8 mouse cellular contexts compared by ENCODE assay signal in genomic region chr15:100914734-100915242, GRCm38 (mm10). TPM values are rescaled to one million over a fixed set of nuclear protein-coding genes. Genes with fewer than 3 reads are reported as not detected.
A peak's percentile ranks its signal among the peaks of the same experiment; 100 is the strongest.
DNase-seq lines count a peak whose midpoint lies in the region; ATAC-seq lines count a peak whose summit lies in the region.

No protein-coding gene starts in this region.

- H3K27ac ChIP-seq in intestine, embryonic 14.5 days (ENCODE audit: low read depth), result no peak overlapping the region
- H3K27ac ChIP-seq in lung, embryonic 15.5 days, result no peak overlapping the region

- no peaks in the 10 kb centered on the region for H3K27me3 ChIP-seq in intestine, embryonic 14.5 days (replicated peaks; ENCODE audit: control insufficient read depth, insufficient read depth, low read length)
- H3K27me3 ChIP-seq in lung, embryonic 15.5 days, result no peaks in the 10 kb centered on the region
- H3K27me3 ChIP-seq in splenic B cell, adult 2 months (ENCODE audit: control insufficient read depth, insufficient read depth, low read length, poor library complexity, severe bottlenecking), result no peaks in the 10 kb centered on the region

- no peaks in the 10 kb centered on the region for H3K9me3 ChIP-seq in intestine, embryonic 14.5 days (ENCODE audit: control insufficient read depth, low read length)
- H3K9me3 ChIP-seq in lung, embryonic 15.5 days, result no peaks in the 10 kb centered on the region

- H3K36me3 ChIP-seq in intestine, embryonic 14.5 days (ENCODE audit: control insufficient read depth, insufficient read depth, low read length), result no peaks in the 10 kb centered on the region
- no peaks in the 10 kb centered on the region for H3K36me3 ChIP-seq in lung, embryonic 15.5 days
- no peaks in the 10 kb centered on the region for H3K36me3 ChIP-seq in splenic B cell, adult 2 months (ENCODE audit: control insufficient read depth, insufficient read depth, low read length, poor library complexity, severe bottlenecking)

- peaks cover 5% of the 10 kb centered on the region for H3K4me1 ChIP-seq in intestine, embryonic 14.5 days (replicated peaks; ENCODE audit: control insufficient read depth, insufficient read depth, low read length)
- H3K4me1 ChIP-seq in lung, embryonic 15.5 days, result peaks cover 3% of the 10 kb centered on the region

- peak; percentile 45 for DNase-seq in adrenal gland, postnatal 10 days
- no peak for DNase-seq in adrenal gland, postnatal 4 days (ENCODE audit: low spot score in 2 of 2)
- DNase-seq in urinary bladder, postnatal 36 days (ENCODE audit: low spot score in 2 of 2), result peak; percentile 14 to 21
- DNase-seq in urinary bladder, postnatal 4 days (ENCODE audit: low spot score in 2 of 2), result no peak
- peak; percentile 79 for DNase-seq in intestine, embryonic 14.5 days (ENCODE audit: low spot score)
- peak; percentile 50 for DNase-seq in splenic B cell, adult 2 months (ENCODE audit: low read depth, low spot score)
- no peak for DNase-seq in frontal cortex, adult 2 months (ENCODE audit: extremely low spot score in 1 of 2, low spot score in 1 of 2)

- 2% methylated on average over 24 of the region's 24 CpGs for WGBS in intestine, embryonic 14.5 days
- 2% methylated on average over 24 of the region's 24 CpGs for WGBS in lung, embryonic 15.5 days

- H3K4me3 ChIP-seq in intestine, embryonic 14.5 days (ENCODE audit: low read depth, low read length), result peak overlapping the region; percentile 35
- H3K4me3 ChIP-seq in lung, embryonic 15.5 days, result peak overlapping the region; percentile 29

- peak; percentile 87 for ATAC-seq in intestine, embryonic 14.5 days (replicated peaks; ENCODE audit: low FRiP score, low TSS enrichment, low read depth)
- ATAC-seq in lung, embryonic 15.5 days (ENCODE audit: borderline replicate concordance, extremely low read depth, low FRiP score, low TSS enrichment), result peak; percentile 76; the same call in 1 of the 2 replicates

- peak overlapping the region; percentile 64 for H3K4me2 ChIP-seq in intestine, embryonic 14.5 days (ENCODE audit: low read length)
- peak overlapping the region; percentile 59 for H3K4me2 ChIP-seq in lung, embryonic 15.5 days

- H3K9ac ChIP-seq in intestine, embryonic 14.5 days (ENCODE audit: low read length), result peak overlapping the region; percentile 35
- H3K9ac ChIP-seq in lung, embryonic 15.5 days, result no peak overlapping the region

RNA-seq across cellular contexts. Expression of gene Scn8a, which starts 45.1 kb away (rescaled TPM):
- total RNA-seq in adrenal gland, postnatal 10 days (2021), result 1 to 10 TPM; 2.5 to 5.6 TPM
- total RNA-seq in adrenal gland, postnatal 4 days (2021), result 10 to 100 TPM; 10.9 to 13.6 TPM
- polyA plus RNA-seq in intestine, embryonic 14.5 days (2014; fragmentation: Nextera tagmentation; extraction: Ambion mirVana), result 4.0 and 5.5 TPM in 2 replicates
- 1.4 and 2.1 TPM in 2 replicates for polyA plus RNA-seq in lung, embryonic 15.5 days (2015; fragmentation: Nextera tagmentation; extraction: Ambion mirVana)
- polyA plus RNA-seq in frontal cortex, adult 2 months (2012; rRNA removed), result 81.3 and 89.0 TPM in 2 replicates

Comparison
In these comparisons a context has a peak if more than half of its experiments do, and no peak if none do; other contexts are left out.
1. DNase-seq: peak in adrenal gland, postnatal 10 days (single experiment), urinary bladder, postnatal 36 days (2 of 2), intestine, embryonic 14.5 days (single experiment) and splenic B cell, adult 2 months (single experiment); none in adrenal gland, postnatal 4 days (0 of 2), urinary bladder, postnatal 4 days (0 of 2) and frontal cortex, adult 2 months (0 of 2).
2. RNA of gene Scn8a, which starts 45.1 kb away (polyA plus RNA-seq): 81.3 to 89.0 TPM in frontal cortex, adult 2 months; 4.0 to 5.5 TPM in intestine, embryonic 14.5 days and 1.4 to 2.1 TPM in lung, embryonic 15.5 days; every median in the first group is over 10 times any median in the second.